Mouse (Mus musculus): ENCODE data around the gene 4931422A03Rik.
A peak's percentile ranks its signal among the peaks of the same experiment; 100 is the strongest.

The 4931422A03Rik gene

GRCm38 (mm10) chr2:103970041-103970790 is 57.9 kb downstream of the 4931422A03Rik start:
- peak; percentile 37 for DNase-seq (ENCODE audit: low read depth, low spot score)

GRCm38 (mm10) chr2:103969437-103970040 is 58.6 kb downstream of the 4931422A03Rik start:
- peak; percentile 45 for DNase-seq (ENCODE audit: low read depth, low spot score)

- DNase-seq (ENCODE audit: low read depth, low spot score) = no peak
These were observed 59.2 kb downstream of the 4931422A03Rik start for GRCm38 (mm10) chr2:103968919-103969436.

GRCm38 (mm10) chr2:103968186-103968585 is 60.0 kb downstream of the 4931422A03Rik start:
- no peak for DNase-seq (ENCODE audit: low read depth, low spot score)

- DNase-seq (ENCODE audit: low read depth, low spot score) = no peak
These were observed 62.8 kb downstream of the 4931422A03Rik start for GRCm38 (mm10) chr2:103965391-103965790.

GRCm38 (mm10) chr2:103962349-103962748 is 65.8 kb downstream of the 4931422A03Rik start:
- no peak for DNase-seq (ENCODE audit: low read depth, low spot score)

- DNase-seq (ENCODE audit: low read depth, low spot score) = no peak
These were observed 68.6 kb downstream of the 4931422A03Rik start for GRCm38 (mm10) chr2:103959574-103959973.

- DNase-seq (ENCODE audit: low read depth, low spot score) = no peak
These were observed 69.1 kb downstream of the 4931422A03Rik start for GRCm38 (mm10) chr2:103959066-103959465.

GRCm38 (mm10) chr2:103958634-103959033 is 69.5 kb downstream of the 4931422A03Rik start:
- DNase-seq (ENCODE audit: low read depth, low spot score) = no peak

- DNase-seq (ENCODE audit: low read depth, low spot score) = no peak
These were observed 70.3 kb downstream of the 4931422A03Rik start, which contains the start of gene Lmo2 for GRCm38 (mm10) chr2:103957649-103958546. Gene Lmo2 (plus strand): TSS chr2:103957986.

- no peak for DNase-seq (ENCODE audit: low read depth, low spot score)
These were observed 71.3 kb downstream of the 4931422A03Rik start for GRCm38 (mm10) chr2:103956867-103957266.

GRCm38 (mm10) chr2:103955714-103956113 is 72.4 kb downstream of the 4931422A03Rik start:
- no peak for DNase-seq (ENCODE audit: low read depth, low spot score)

- no peak for DNase-seq (ENCODE audit: low read depth, low spot score)
These were observed 74.9 kb downstream of the 4931422A03Rik start for GRCm38 (mm10) chr2:103953050-103953835.

- no peak for DNase-seq (ENCODE audit: low read depth, low spot score)
These were observed 80.0 kb downstream of the 4931422A03Rik start for GRCm38 (mm10) chr2:103947982-103948655.

GRCm38 (mm10) chr2:103946892-103947291 is 81.3 kb downstream of the 4931422A03Rik start:
- DNase-seq (ENCODE audit: low read depth, low spot score) = no peak

- no peak for DNase-seq (ENCODE audit: low read depth, low spot score)
These were observed 82.5 kb downstream of the 4931422A03Rik start for GRCm38 (mm10) chr2:103945571-103946092.

- DNase-seq (ENCODE audit: low read depth, low spot score) = no peak
These were observed 83.3 kb downstream of the 4931422A03Rik start for GRCm38 (mm10) chr2:103944859-103945258.

- no peak for DNase-seq (ENCODE audit: low read depth, low spot score)
These were observed 87.1 kb downstream of the 4931422A03Rik start for GRCm38 (mm10) chr2:103941085-103941484.

GRCm38 (mm10) chr2:103939003-103939402 is 89.2 kb downstream of the 4931422A03Rik start:
- no peak for DNase-seq (ENCODE audit: low read depth, low spot score)

- no peak for DNase-seq (ENCODE audit: low read depth, low spot score)
These were observed 89.6 kb downstream of the 4931422A03Rik start for GRCm38 (mm10) chr2:103938573-103938972.

All from skeletal muscle tissue, adult 2 months (tissue).